Mouse (Mus musculus): ENCODE data around the gene Cep19. TPM values are rescaled to one million over a fixed set of nuclear protein-coding genes. Genes with fewer than 3 reads are reported as not detected.

The Cep19 gene
- polyA plus RNA-seq, 1 experiment from 2014 or later = 39.7 TPM

Other genes starting within 250 kb of the Cep19 start
- gene Meltf, start 221.0 kb upstream of the Cep19 start, polyA plus RNA-seq (2016; fragmentation: Nextera tagmentation; extraction: Ambion mirVana) = 0.09 TPM in 2 replicates
- gene Pigz, start 165.9 kb upstream of the Cep19 start, polyA plus RNA-seq (2016; fragmentation: Nextera tagmentation; extraction: Ambion mirVana) = 1.1 and 1.5 TPM in 2 replicates
- 79.7 and 91.9 TPM in 2 replicates for gene 0610012G03Rik, start 151.3 kb upstream of the Cep19 start, polyA plus RNA-seq (2016; fragmentation: Nextera tagmentation; extraction: Ambion mirVana)
- gene Ncbp2, start 151.3 kb upstream of the Cep19 start, polyA plus RNA-seq (2016; fragmentation: Nextera tagmentation; extraction: Ambion mirVana) = 134 TPM in 2 replicates
- 24.1 and 25.0 TPM in 2 replicates for gene Senp5, start 96.5 kb upstream of the Cep19 start, polyA plus RNA-seq (2016; fragmentation: Nextera tagmentation; extraction: Ambion mirVana)
- 57.1 and 59.1 TPM in 2 replicates for gene Pak2, start 20.5 kb upstream of the Cep19 start, polyA plus RNA-seq (2016; fragmentation: Nextera tagmentation; extraction: Ambion mirVana)
- gene Pigx, start 60 bp upstream of the Cep19 start, polyA plus RNA-seq (2016; fragmentation: Nextera tagmentation; extraction: Ambion mirVana) = 127 and 133 TPM in 2 replicates
- 6.8 and 7.4 TPM in 2 replicates for gene Nrros, start 65.8 kb downstream of the Cep19 start, polyA plus RNA-seq (2016; fragmentation: Nextera tagmentation; extraction: Ambion mirVana)
- not detected in 2 replicates for gene Bex6, start 80.0 kb downstream of the Cep19 start, polyA plus RNA-seq (2016; fragmentation: Nextera tagmentation; extraction: Ambion mirVana)
- gene Fbxo45, start 147.4 kb downstream of the Cep19 start, polyA plus RNA-seq (2016; fragmentation: Nextera tagmentation; extraction: Ambion mirVana) = 14.3 and 25.8 TPM in 2 replicates
- 16.8 and 17.8 TPM in 2 replicates for gene Wdr53, start 147.4 kb downstream of the Cep19 start, polyA plus RNA-seq (2016; fragmentation: Nextera tagmentation; extraction: Ambion mirVana)
- not detected in 2 replicates for gene Smco1, start 171.7 kb downstream of the Cep19 start, polyA plus RNA-seq (2016; fragmentation: Nextera tagmentation; extraction: Ambion mirVana)
- gene Rnf168, start 177.7 kb downstream of the Cep19 start, polyA plus RNA-seq (2016; fragmentation: Nextera tagmentation; extraction: Ambion mirVana) = 33.6 and 38.4 TPM in 2 replicates
- gene Ubxn7, start 232.5 kb downstream of the Cep19 start, polyA plus RNA-seq (2016; fragmentation: Nextera tagmentation; extraction: Ambion mirVana) = 30.0 and 35.1 TPM in 2 replicates

Measured in forebrain, embryonic 12.5 days (tissue).